Mouse (Mus musculus) kidney, adult 2 months (tissue): ENCODE results near the gene Gch1.

Experiments
- CTCF ChIP-seq: fragments of 200-500 bp; conservative IDR thresholded peaks from 2 replicates; pipeline ENCODE4 v1.5.1; 2011; ENCODE audit warnings: low read depth, mild to moderate bottlenecking, control low read depth, low read length, moderate library complexity, mixed read lengths; ENCODE audit not compliant: insufficient read depth, insufficient read length
- POLR2A ChIP-seq: fragments of 200-500 bp; IDR thresholded peaks from one replicate; pipeline ENCODE4 v1.6.1; 2011; ENCODE audit warnings: low read depth, low read length, control low read depth

DNA sequence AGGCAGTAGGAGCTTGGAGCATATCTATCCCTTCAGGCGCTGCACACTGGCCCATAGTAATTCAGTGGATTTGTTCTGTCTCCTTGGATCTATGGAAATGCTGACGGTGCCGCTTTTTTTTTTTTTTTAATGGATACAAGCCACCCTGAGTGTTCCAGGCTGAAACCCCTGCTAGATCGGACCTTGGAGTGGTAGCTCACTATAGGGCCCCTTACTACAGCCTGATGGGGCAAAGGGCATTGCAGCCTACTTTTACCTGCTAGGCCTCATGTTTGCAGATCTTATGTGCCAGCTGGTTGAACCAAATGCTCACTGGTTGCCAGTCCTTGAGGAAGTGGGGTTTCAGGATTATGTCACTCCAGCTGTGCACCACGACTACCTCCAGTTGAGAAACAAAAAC, 25.2 kb upstream of the Gch1 start:
- TF ChIP-seq CTCF (no peak), POLR2A (no peak)
